Mouse (Mus musculus) heart, postnatal 0 days (tissue): ENCODE measurements around the gene Ptpn13.

Source experiments
- CTCF ChIP-seq: IDR thresholded peaks from 2 replicates; pipeline ENCODE4 v1.5.1; 2016; ENCODE audit warnings: antibody characterized with exemption, control low read depth, low read depth
- EP300 ChIP-seq: IDR thresholded peaks from 2 replicates; pipeline ENCODE4 v1.6.1; 2016; ENCODE audit warnings: antibody characterized with exemption, low read depth

GRCm38 (mm10) chr5:103458411-103458810 is 33.4 kb downstream of the Ptpn13 start:
- TF ChIP-seq CTCF (no peak), EP300 (no peak)
